Mouse (Mus musculus) intestine, postnatal 0 days (tissue): ENCODE measurements around the gene Ctdspl. TPM values are rescaled to one million over a fixed set of nuclear protein-coding genes. Genes with fewer than 3 reads are reported as not detected.

Source experiments
- ATAC-seq: fragments of 200-750 bp; cut with Nextera tagmentation; 2 replicates; pipeline ENCODE4 v1.8.0; 2017; ENCODE audit warnings: mild to moderate bottlenecking, moderate TSS enrichment, moderate library complexity
- H3K27ac ChIP-seq: fragments of 300-500 bp; sonication (generic); 2 replicates; pipeline ENCODE4 v1.5.1; 2014; ENCODE audit warnings: mild to moderate bottlenecking, low read depth, low read length, moderate library complexity
- H3K27me3 ChIP-seq: fragments of 300-500 bp; sonication (generic); replicated peaks from 2 replicates; pipeline ENCODE4 v1.6.1; 2014; ENCODE audit warnings: low read length, mixed read lengths; ENCODE audit not compliant: control insufficient read depth, insufficient read depth
- H3K36me3 ChIP-seq: fragments of 300-500 bp; sonication (generic); 2 replicates; pipeline ENCODE4 v1.6.1; 2014; ENCODE audit warnings: mild to moderate bottlenecking, moderate library complexity; ENCODE audit not compliant: control insufficient read depth, insufficient read depth
- H3K4me1 ChIP-seq: fragments of 300-500 bp; sonication (generic); replicated peaks from 2 replicates; pipeline ENCODE4 v1.6.1; 2014; ENCODE audit warnings: antibody characterized with exemption, low read length, mixed read lengths; ENCODE audit not compliant: control insufficient read depth, insufficient read depth
- H3K4me2 ChIP-seq: fragments of 300-500 bp; sonication (generic); replicated peaks from 2 replicates; pipeline ENCODE4 v1.6.1; 2014; ENCODE audit warnings: low read depth, mild to moderate bottlenecking, moderate library complexity
- H3K4me3 ChIP-seq: fragments of 300-500 bp; sonication (generic); 2 replicates; pipeline ENCODE4 v1.5.1; 2014; ENCODE audit warnings: low read depth, low read length
- H3K9ac ChIP-seq: fragments of 300-500 bp; sonication (generic); 2 replicates; pipeline ENCODE4 v1.6.1; 2014; ENCODE audit warnings: mild to moderate bottlenecking, low read depth, low read length
- H3K9me3 ChIP-seq: fragments of 300-500 bp; sonication (generic); 2 replicates; pipeline ENCODE4 v1.6.1; 2016; ENCODE audit warnings: mixed run types; ENCODE audit not compliant: control insufficient read depth
- CTCF ChIP-seq: sonication (generic); IDR thresholded peaks from 2 replicates; pipeline ENCODE4 v1.5.1; 2016; ENCODE audit warnings: low read depth, mild to moderate bottlenecking, control low read depth, antibody characterized with exemption, moderate library complexity
- whole genome bisulfite sequencing: fragments of 180-500 bp; shearing (Covaris S2); extraction: QIAGEN DNeasy Blood & Tissue Kit; methylation state at CpG from one replicate; pipeline ENCODE4 v1.1.7; 2014; 5-methylcytosine and 5-hydroxymethylcytosine counted together
- polyA plus RNA-seq: library from polyadenylated mRNA; unstranded; fragments of >200 nt; fragmentation: Nextera tagmentation; extraction: Ambion mirVana; gene quantifications from 2 replicates; pipeline ENCODE4 v1.2.1, GENCODE M21; 2015

Gene Ctdspl
- polyA plus RNA-seq, 1 experiment from 2014 or later: 17.0 TPM

DNA sequence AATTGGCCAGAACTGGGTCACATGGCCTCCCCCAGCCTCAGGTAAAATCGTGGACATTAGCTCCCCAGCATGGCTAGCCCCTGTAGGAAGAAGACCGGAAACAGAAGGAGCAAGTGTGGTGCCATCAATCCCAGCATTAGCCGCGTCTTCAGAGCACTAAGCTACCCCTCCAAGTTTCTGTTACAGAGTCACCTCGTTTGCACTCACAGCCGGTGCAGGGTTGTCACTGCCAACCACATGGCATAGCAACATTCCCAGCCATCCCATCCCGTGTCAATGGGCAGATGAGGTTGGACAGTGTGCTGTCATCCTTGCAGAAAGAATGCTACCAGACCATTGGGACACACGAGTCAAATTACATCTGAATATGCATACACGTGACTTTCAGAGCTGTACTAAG lies 4.4 kb downstream of the Ctdspl start:
- no peak overlapping the region for H3K4me3 ChIP-seq
- H3K9me3 ChIP-seq: no peaks in the 10 kb centered on the region
- no peaks in the 10 kb centered on the region for H3K27me3 ChIP-seq
- H3K4me1 ChIP-seq: peaks cover 7% of the 10 kb centered on the region; the same call in 1 of the 2 replicates
- no peak for ATAC-seq
- TF ChIP-seq CTCF: no peak
- H3K27ac ChIP-seq: no peak overlapping the region
- H3K4me2 ChIP-seq: no peak overlapping the region
- no peaks in the 10 kb centered on the region for H3K36me3 ChIP-seq
- H3K9ac ChIP-seq: no peak overlapping the region
- 77% methylated on average over 9 of the region's 9 CpGs for WGBS

DNA sequence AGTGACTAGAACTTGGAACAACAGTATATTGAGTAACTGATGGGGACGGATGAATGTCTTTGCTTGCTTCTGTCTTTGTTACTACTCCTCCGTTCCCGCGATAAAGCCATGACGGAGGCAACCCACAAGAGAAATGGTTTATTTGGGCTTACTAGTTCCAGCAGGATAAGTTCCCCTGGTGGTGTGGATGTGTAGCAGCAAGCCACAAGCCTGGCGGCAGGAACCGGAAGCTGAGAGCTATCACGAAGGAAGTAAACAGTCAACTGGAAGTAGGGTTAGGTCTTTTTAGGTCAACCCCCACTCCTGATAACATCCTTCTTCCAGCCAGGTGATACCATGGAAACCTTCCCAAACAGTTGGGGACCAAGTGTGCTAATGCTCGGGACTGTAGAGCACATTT lies 7.5 kb downstream of the Ctdspl start:
- 72% methylated on average over 9 of the region's 9 CpGs for WGBS
- H3K4me1 ChIP-seq: peaks cover 4% of the 10 kb centered on the region; the same call in 1 of the 2 replicates
- H3K36me3 ChIP-seq: no peaks in the 10 kb centered on the region
- H3K27ac ChIP-seq: no peak overlapping the region; the same call in 1 of the 2 replicates
- ATAC-seq: no peak
- TF ChIP-seq CTCF: peak; percentile 40; the same call in 1 of the 2 replicates
- H3K9ac ChIP-seq: no peak overlapping the region
- no peak overlapping the region for H3K4me3 ChIP-seq
- no peaks in the 10 kb centered on the region for H3K27me3 ChIP-seq
- H3K4me2 ChIP-seq: no peak overlapping the region
- no peaks in the 10 kb centered on the region for H3K9me3 ChIP-seq

DNA sequence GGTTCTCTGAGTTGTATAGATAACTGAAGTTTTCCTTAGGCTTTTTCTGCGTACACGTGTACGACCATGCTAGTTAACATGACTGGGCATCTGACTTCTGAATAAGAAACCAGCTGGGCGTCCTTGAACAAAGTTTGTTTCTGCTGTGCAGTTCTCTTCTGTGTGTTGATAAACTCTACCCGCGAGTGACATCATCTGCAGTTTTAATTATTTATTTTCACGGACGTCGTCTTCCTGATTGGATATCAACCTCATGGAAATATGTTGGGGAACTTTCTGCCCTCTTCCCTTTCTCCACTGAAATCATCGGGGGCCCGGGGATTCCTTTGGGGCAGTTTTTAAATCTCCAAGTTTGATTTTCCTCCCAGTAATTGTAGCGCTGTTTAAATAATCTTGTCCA lies 8.1 kb downstream of the Ctdspl start:
- 41% methylated on average over 12 of the region's 12 CpGs for WGBS
- Histone ChIP-seq H3K27ac (no peak overlapping the region), H3K36me3 (no peaks in the 10 kb centered on the region), H3K9ac (no peak overlapping the region), H3K4me2 (peak overlapping the region; percentile 30), H3K27me3 (no peaks in the 10 kb centered on the region), H3K4me3 (no peak overlapping the region), H3K9me3 (no peaks in the 10 kb centered on the region), H3K4me1 (peaks cover 4% of the 10 kb centered on the region)
- ATAC-seq: no peak
- no peak for TF ChIP-seq CTCF

DNA sequence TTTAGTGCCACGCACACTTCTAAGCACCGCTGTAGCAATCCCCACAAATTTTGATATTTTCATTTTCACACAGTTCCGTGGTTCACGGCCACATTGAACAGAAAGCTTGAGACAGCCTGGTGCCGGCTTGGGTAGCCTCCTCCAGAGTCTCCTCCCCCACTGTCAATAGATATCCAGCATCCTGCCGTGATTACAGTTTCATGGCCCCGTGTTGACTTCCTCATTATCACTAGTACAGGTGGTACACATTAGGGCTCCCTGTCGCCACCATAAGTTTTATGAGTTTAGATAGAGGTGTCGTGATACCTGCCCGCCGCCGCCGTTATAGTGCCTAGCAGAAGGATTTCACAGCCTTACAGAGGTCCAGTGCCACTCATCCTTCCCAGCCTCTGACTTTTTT lies 8.8 kb downstream of the Ctdspl start:
- 48% methylated on average over 13 of the region's 13 CpGs for WGBS
- Histone ChIP-seq H3K27ac (no peak overlapping the region), H3K27me3 (no peaks in the 10 kb centered on the region), H3K4me2 (peak overlapping the region; percentile 30), H3K9ac (no peak overlapping the region), H3K9me3 (no peaks in the 10 kb centered on the region), H3K36me3 (no peaks in the 10 kb centered on the region), H3K4me3 (no peak overlapping the region), H3K4me1 (peaks cover 4% of the 10 kb centered on the region)
- peak; percentile 53 for ATAC-seq
- no peak for TF ChIP-seq CTCF

DNA sequence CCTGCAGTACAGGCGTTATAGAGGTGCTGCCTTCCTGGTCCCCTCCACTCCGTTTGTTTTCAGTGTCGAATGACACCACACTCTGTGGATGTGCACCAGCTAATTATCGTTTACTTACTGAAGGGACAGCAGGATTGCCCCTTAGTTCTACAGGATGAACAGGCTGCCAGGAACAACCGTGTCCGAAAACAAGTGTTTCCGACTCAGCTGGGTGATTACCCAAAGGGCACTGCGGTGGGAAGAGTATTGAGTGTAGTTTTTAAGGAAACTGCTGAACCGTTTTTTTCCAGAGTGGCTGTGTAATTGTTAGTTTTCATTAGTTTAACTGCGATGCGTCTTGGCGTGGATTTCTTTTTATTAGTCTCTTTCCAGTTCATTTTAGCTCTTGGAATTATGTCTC lies 9.8 kb downstream of the Ctdspl start:
- Histone ChIP-seq H3K4me3 (no peak overlapping the region), H3K4me2 (no peak overlapping the region), H3K27me3 (no peaks in the 10 kb centered on the region), H3K4me1 (peaks cover 4% of the 10 kb centered on the region), H3K36me3 (no peaks in the 10 kb centered on the region), H3K9me3 (no peaks in the 10 kb centered on the region), H3K27ac (no peak overlapping the region), H3K9ac (no peak overlapping the region)
- ATAC-seq: no peak
- 72% methylated on average over 12 of the region's 12 CpGs for whole genome bisulfite sequencing
- TF ChIP-seq CTCF: no peak

DNA sequence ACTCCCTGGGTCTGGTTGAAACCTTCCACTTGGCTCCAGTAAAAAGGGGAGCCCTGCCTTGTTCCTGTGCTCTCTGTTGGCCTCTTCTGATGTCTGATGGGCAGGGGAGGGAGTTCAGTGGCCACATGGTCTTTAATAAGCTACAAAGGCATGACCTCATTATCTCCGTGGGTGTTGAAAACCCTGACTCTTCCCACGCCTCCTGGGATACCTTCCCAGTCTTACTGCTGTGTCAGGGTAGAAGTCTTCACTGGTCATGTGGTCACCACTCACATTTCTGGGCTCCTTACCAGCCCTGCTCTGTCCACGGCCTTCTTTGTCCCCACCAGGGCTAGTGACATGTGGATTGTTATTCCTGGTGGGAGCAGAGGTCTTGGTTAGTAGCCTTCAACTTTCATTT lies 11.3 kb downstream of the Ctdspl start:
- H3K9me3 ChIP-seq: no peaks in the 10 kb centered on the region
- H3K27ac ChIP-seq: no peak overlapping the region
- H3K4me3 ChIP-seq: no peak overlapping the region
- H3K4me1 ChIP-seq: peaks cover 4% of the 10 kb centered on the region
- no peak overlapping the region for H3K4me2 ChIP-seq
- ATAC-seq: no peak
- no peak overlapping the region for H3K9ac ChIP-seq
- 46% methylated on average over 3 of the region's 3 CpGs for WGBS
- no peak for TF ChIP-seq CTCF
- no peaks in the 10 kb centered on the region for H3K27me3 ChIP-seq
- no peaks in the 10 kb centered on the region for H3K36me3 ChIP-seq

DNA sequence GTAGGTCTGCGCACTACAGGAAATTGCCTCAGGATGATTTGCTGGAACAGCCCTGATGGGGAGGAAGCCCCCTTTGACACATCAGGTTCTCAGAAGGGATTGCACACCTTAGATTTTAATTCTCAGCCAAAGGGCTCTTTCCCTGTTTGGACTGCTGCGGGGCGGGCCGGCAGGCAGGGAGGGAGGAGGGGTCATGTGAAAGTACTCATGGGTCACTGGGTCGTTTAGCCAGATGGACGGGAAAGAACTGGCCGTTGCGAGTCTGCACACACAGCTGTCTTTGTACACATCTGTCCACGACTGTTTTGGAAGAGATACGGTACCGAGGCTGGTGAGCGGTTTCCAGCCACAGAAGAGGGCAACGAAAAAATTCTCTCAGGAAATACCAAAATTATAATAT lies 13.2 kb downstream of the Ctdspl start:
- ATAC-seq: no peak
- peaks cover 3% of the 10 kb centered on the region; the same call in 1 of the 2 replicates for H3K4me1 ChIP-seq

More for the DNA sequence above, 13.2 kb downstream of the Ctdspl start:
- no peak overlapping the region for H3K4me3 ChIP-seq
- no peaks in the 10 kb centered on the region for H3K27me3 ChIP-seq
- H3K4me2 ChIP-seq: peak overlapping the region; percentile 49
- WGBS: 21% methylated on average over 13 of the region's 13 CpGs
- H3K9me3 ChIP-seq: no peaks in the 10 kb centered on the region
- no peak for TF ChIP-seq CTCF
- H3K36me3 ChIP-seq: no peaks in the 10 kb centered on the region
- no peak overlapping the region; the same call in 1 of the 2 replicates for H3K9ac ChIP-seq
- H3K27ac ChIP-seq: peak overlapping the region; percentile 81
